Mouse (Mus musculus): Measurements from ENCODE around the gene Agmat.
"Not testable (repeated sequence)": the region's sequence is repeated elsewhere in the genome, so short reads cannot be mapped to it uniquely, and the experiment has no call there.

The Agmat gene

GRCm38 (mm10) chr4:141736856-141737255 is 9.6 kb upstream of the Agmat start:
- DNase-seq = no peak

GRCm38 (mm10) chr4:141738015-141738414 is 8.5 kb upstream of the Agmat start:
- no peak for DNase-seq

DNA sequence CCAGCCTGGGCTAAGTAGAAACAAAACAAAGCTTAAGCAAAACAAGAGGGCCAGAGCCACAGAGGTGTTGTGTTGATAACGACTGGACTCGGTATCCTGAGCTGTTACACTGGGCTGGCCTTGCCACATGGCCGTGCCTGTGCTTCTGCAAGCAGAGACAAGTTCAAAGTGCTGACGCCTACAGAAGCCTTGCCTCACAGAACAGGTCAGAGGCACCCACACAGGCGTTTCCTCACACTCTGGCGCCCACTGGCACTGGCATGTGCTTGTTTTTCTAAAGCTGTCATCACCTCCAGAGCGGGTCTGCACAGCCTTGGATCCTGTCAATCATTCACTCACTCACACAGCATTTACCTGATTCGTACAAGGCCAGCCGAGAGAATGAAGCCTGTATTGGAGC is 4.6 kb upstream of the Agmat start:
- DNase-seq = peak; percentile 96

DNA sequence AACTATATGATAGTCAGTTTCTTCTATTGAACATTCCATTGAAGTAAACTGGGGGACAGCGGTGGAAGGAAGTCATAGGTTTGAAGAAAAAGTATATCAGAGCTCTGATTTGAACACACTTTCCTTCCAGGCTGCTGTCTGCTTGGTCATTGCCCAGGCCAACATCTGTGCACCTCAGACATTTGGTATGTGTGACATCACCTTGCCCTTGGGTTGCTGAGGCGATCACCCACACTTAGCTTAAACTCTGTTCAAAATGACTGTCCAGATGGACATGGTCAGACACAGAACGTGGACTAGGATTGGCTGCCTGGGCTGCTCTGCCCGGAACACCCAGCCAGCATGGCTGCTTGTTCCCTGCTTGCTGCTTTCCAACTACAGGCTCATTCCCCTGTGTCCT is 4.1 kb upstream of the Agmat start:
- no peak for DNase-seq

- DNase-seq = no peak
These were observed 3.1 kb downstream of the Agmat start for GRCm38 (mm10) chr4:141749557-141749956.

DNA sequence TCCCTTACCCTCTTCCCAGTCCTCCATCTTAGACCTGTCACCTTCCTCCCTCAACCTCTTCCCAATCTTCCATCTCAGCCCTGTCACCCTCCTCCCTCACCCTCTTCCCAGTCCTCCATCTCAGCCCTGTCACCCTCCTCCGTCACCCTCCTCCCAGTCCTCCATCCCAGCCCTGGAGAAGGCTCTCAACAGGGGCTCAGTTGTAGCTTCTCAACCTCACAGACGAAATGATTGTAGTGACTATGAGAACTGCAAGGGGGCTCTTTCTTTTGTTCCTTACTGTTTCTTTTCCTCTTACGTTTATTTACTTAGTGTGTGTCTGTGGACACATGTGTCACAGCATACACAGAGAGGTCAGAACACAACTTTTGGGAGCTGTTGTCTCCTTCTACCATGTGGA is 4.4 kb downstream of the Agmat start:
- no peak for DNase-seq

- no peak for DNase-seq
These were observed 5.1 kb downstream of the Agmat start for GRCm38 (mm10) chr4:141751419-141752075.

GRCm38 (mm10) chr4:141752076-141752421 is 5.6 kb downstream of the Agmat start:
- no peak for DNase-seq

GRCm38 (mm10) chr4:141755375-141755930 is 9.0 kb downstream of the Agmat start:
- DNase-seq = peak; percentile 48

GRCm38 (mm10) chr4:141757124-141757523 is 10.7 kb downstream of the Agmat start:
- DNase-seq = no peak

GRCm38 (mm10) chr4:141758874-141759542 is 12.5 kb downstream of the Agmat start:
- no peak for DNase-seq

- peak; percentile 33 for DNase-seq
These were observed 14.5 kb downstream of the Agmat start for GRCm38 (mm10) chr4:141760942-141761341.

- no peak for DNase-seq
These were observed 15.7 kb downstream of the Agmat start for GRCm38 (mm10) chr4:141762102-141762598.

DNA sequence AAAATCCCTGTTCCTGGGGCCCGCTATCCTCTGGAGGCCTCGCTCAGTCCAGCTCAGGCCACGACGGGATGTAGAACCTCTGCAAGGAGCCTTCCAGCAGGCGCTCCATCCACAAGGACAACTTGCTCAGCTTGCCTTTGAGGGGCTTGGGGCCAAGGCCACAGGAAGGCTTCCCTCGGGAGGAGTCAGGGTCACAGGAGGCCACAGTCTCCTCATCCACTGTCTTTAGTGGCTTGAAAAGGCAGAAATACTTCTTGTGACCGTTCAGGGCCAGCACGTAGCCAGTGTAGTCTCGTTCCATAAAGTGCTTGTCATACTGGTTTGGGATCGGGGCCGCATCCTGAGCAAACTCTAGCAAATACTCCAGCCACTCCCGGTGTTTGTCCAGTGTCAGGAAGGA is 17.0 kb downstream of the Agmat start:
- DNase-seq = no peak

- DNase-seq = no peak
These were observed 18.5 kb downstream of the Agmat start for GRCm38 (mm10) chr4:141765008-141765407.

GRCm38 (mm10) chr4:141766316-141766667 is 19.8 kb downstream of the Agmat start:
- no peak for DNase-seq

- peak; percentile 30 for DNase-seq
These were observed 20.3 kb downstream of the Agmat start for GRCm38 (mm10) chr4:141766668-141767352.

DNA sequence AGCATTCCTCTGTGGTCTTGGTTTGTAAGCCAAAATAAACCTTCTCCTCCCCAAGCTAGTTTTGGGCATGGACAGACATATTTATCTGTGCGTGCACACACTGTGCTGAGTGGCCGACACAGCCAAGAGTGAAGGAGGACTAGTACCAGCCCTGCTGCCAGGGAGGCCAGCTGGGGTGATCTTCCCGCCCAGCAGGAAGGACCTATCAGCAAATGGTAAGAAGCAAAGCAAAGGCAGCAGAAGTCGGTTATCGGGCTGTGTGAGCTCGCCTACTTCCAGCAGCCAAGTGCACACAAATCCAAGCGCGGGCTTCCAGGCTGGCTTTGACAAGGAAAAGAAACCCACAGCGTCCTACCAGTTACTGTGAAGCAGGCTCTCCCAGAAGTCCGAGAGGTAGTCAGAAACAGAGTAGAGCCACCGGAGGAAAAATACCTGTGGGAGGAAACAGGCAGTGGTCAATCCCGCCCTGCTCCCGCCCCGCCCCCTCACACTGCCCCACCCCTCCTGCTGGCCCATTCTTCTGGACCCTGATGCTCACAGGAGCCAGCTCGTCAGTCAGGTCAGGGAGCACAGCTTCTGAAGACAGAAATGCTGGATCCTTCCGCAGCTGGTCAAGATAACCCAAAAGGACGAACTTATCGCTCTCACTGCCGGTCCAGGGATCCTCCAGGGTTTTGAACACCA is 21.0 kb downstream of the Agmat start:
- DNase-seq = no peak

- no peak for DNase-seq
These were observed 23.2 kb downstream of the Agmat start for GRCm38 (mm10) chr4:141769501-141770160.

DNA sequence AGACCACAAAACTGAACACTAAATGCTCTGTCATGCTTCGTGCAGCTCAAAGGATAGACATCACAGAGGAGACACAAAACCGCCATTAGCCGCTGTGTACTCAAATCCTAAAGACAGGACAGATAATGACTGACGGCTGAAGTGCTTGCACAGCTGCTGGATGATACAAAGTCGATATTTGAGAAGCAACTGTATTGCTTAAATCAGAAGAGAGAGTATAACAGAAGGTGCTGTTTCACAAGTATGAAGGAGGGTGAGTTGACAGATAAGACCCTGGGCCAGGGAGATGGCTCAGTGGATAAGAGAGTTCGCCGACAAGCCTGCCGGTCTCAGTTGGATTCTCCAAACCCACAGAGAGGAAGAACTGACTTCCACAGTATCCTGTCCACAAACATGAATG is 25.4 kb downstream of the Agmat start:
- no peak for DNase-seq

DNA sequence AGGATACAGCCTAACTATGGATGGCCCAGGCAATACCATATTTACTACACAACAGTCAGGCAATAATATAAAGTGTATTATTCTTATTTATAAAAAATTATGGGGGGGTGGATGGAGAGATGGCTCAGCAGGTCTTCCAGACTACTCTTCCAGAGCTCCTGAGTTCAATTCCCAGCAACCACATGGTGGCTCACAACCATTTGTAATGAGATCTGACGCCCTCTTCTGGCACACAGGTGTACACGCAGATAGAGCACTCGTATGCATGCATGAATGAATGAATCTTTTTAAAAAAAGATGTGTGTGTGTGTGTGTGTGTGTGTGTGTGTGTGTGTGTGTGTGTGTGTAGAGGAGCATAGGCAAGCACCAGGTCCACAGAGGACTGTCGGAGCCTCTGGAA is 26.5 kb downstream of the Agmat start:
- not testable (repeated sequence) for DNase-seq

- DNase-seq = no peak
These were observed 33.4 kb downstream of the Agmat start for GRCm38 (mm10) chr4:141779828-141780227.

Measured in kidney, adult 11 months (tissue).